Mouse (Mus musculus) ES-Bruce4 (cell line): ENCODE measurements around the gene Vdac1.

Source experiments
- CTCF ChIP-seq: IDR thresholded peaks from one replicate; pipeline ENCODE4 v1.8.1; 2011; ENCODE audit warnings: low read depth, low read length
- EP300 ChIP-seq: IDR thresholded peaks from 2 replicates; pipeline ENCODE4 v1.6.1; 2011; ENCODE audit warnings: low read depth, low read length; ENCODE audit not compliant: insufficient read depth
- POLR2A ChIP-seq: IDR thresholded peaks from one replicate; pipeline ENCODE4 v1.8.1; 2011; ENCODE audit warnings: low read length; ENCODE audit not compliant: insufficient read depth

DNA sequence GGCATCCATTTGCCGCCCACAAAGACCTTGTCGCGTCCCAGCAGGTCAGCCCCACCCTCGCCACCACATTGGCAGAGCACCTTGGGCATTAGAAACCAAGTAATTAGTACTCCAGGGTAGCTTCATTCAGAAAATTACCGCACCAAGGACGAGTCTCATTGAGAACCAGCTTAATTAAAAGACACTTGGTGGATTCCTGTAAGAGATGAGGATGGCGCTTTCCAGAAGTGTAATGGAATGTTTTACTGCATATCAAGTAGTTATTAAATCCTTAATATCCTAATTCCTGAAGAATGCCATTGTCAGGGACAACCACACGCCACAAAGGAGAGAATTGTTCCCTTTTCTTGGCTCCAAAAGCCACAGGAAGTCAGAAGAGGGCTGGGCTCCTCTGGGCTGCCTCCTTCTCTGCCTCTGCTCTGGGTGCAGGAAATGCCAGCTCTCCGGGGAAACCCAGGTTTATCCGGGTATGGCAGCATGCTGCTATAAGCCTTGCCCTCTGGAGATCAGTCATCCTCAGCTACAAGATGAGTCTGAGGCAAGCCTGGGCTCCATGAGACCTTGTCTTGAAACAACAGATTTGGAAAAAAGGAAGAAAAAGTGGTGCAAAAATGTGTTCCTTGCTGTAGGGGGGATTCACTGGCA, 22.9 kb upstream of the Vdac1 start:
- TF ChIP-seq CTCF (no peak), POLR2A (no peak), EP300 (no peak)
